Mouse (Mus musculus) spleen, adult 2 months (tissue): Measurements from ENCODE around the gene Nyap1.

ENCODE experiments used
- CTCF ChIP-seq: fragments of 200-500 bp; IDR thresholded peaks from 2 replicates; pipeline ENCODE4 v1.5.1; 2011; ENCODE audit warnings: mild to moderate bottlenecking, inconsistent platforms; ENCODE audit not compliant: insufficient read depth, insufficient read length, insufficient replicate concordance; ENCODE audit errors: extremely low read depth
- POLR2A ChIP-seq: fragments of 200-500 bp; IDR thresholded peaks from 2 replicates; pipeline ENCODE4 v1.6.1; 2011; ENCODE audit warnings: low read depth, low read length, inconsistent platforms

DNA sequence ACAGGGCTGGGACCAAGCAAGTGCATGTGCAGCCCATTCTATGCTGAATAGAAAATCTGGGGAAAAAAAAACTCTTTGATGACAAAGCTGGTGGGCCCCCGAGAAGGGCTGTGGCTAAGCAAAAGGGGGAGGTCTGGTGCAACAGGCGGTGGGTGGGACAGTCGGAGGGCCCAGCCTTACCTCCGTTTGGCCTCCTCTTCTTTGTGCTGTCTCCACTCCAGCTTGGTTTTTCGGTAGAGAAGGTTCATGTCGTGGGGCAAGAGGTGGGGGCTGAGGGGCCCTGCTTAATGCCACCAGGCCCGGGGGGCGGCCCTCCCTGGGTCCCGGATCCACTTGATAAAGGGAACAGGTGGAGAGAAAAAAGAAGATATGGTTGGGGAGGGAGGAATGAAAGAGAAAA, 1.9 kb downstream of the Nyap1 start:
- TF ChIP-seq POLR2A (no peak), CTCF (no peak)
